Mouse (Mus musculus) forebrain, embryonic 16.5 days (tissue): ENCODE measurements around the gene Ddx58. TPM values are rescaled to one million over a fixed set of nuclear protein-coding genes. Genes with fewer than 3 reads are reported as not detected.

Experiments used
- ATAC-seq: fragments of 200-750 bp; cut with Nextera tagmentation; 2 replicates; pipeline ENCODE4 v1.8.0; 2017; ENCODE audit warnings: mild to moderate bottlenecking, moderate library complexity
- H3K27ac ChIP-seq: fragments of 300-500 bp; sonication (generic); 2 replicates; pipeline ENCODE4 v1.5.1; 2014; ENCODE audit warnings: low read length, control low read depth
- H3K27me3 ChIP-seq: fragments of 300-500 bp; sonication (generic); replicated peaks from 2 replicates; pipeline ENCODE4 v1.6.1; 2014; ENCODE audit warnings: low read length; ENCODE audit not compliant: control insufficient read depth, insufficient read depth
- H3K36me3 ChIP-seq: fragments of 300-500 bp; sonication (generic); 2 replicates; pipeline ENCODE4 v1.6.1; 2014; ENCODE audit not compliant: control insufficient read depth, insufficient read depth
- H3K4me1 ChIP-seq: fragments of 300-500 bp; sonication (generic); replicated peaks from 2 replicates; pipeline ENCODE4 v1.6.1; 2014; ENCODE audit warnings: low read length; ENCODE audit not compliant: control insufficient read depth, insufficient read depth
- H3K4me2 ChIP-seq: fragments of 300-500 bp; sonication (generic); 2 replicates; pipeline ENCODE4 v1.6.1; 2014; ENCODE audit warnings: mild to moderate bottlenecking, low read length, control low read depth
- H3K4me3 ChIP-seq: fragments of 300-500 bp; sonication (generic); replicated peaks from 2 replicates; pipeline ENCODE4 v1.5.1; 2014; ENCODE audit warnings: mild to moderate bottlenecking, low read length, control low read depth
- H3K9ac ChIP-seq: fragments of 300-500 bp; sonication (generic); replicated peaks from 2 replicates; pipeline ENCODE4 v1.6.1; 2014; ENCODE audit warnings: low read depth, low read length, control low read depth
- H3K9me3 ChIP-seq: fragments of 300-500 bp; sonication (generic); 2 replicates; pipeline ENCODE4 v1.6.1; 2016; ENCODE audit warnings: low read length; ENCODE audit not compliant: control insufficient read depth
- WGBS: fragments of 180-500 bp; shearing (Covaris S2); extraction: QIAGEN DNeasy Blood & Tissue Kit; methylation state at CpG from one replicate; pipeline ENCODE4 v1.1.7; 2014; 5-methylcytosine and 5-hydroxymethylcytosine counted together
- polyA plus RNA-seq: library from polyadenylated mRNA; unstranded; fragments of >200 nt; fragmentation: Nextera tagmentation; extraction: Ambion mirVana; gene quantifications from 2 replicates; pipeline ENCODE4 v1.2.1, GENCODE M21; 2015

Gene Ddx58
- polyA plus RNA-seq: 2.5 and 4.5 TPM in 2 replicates

DNA sequence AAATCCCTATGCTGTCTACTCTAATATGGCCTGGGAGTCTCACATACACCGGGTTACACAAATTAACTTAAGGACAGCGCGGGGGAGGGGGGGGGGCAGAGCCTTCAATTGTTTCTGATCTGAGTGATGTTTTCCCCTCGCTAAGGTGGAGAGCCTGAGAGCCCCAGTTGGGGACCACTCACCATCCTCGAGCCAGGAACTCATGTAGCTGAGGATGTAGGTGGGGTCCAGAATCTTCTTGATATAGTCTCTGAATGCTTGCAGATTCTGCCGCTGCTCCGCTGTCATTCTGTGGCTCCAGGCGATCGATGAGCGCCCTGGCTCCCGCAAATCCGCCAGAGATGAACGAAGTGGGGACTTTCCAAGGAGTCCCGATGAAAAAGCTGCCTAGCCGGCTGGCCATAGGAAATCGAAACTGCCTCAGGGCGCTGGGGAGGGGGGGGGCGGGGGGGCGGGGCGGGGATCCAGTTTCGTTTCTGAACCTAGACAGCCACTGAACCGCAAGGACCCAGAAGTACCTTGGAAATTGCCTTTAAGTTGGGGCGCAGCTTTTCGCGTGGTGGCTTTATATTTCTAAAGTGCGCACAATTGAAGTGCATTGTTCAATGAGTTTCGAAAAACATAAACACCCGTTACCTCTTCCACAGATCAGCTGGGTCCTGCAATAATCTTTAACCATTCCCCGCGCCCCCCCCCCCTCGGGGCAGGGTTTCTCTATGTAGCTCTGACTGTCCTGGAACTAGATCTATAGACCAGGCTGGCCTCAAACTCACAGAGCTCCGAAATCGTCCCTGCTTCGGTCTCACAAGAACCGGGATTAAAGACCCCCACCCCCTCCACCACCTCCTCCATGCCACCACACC lies at the start of gene Ddx58:
Gene Ddx58 (minus strand): TSS at position 420 of the 863 bp plus-strand sequence.
- Histone ChIP-seq H3K4me3 (peak within 1 kb of the TSS; percentile 52), H3K4me2 (peak within 1 kb of the TSS; percentile 85), H3K27me3 (no peaks in the 10 kb centered on the region), H3K27ac (no peak within 1 kb of the TSS), H3K9ac (peak within 1 kb of the TSS; percentile 57), H3K4me1 (peaks cover 14% of the 10 kb centered on the region), H3K9me3 (no peaks in the 10 kb centered on the region), H3K36me3 (no peaks in the 10 kb centered on the region)
- ATAC-seq: peak; percentile 52
- 3% methylated on average over 32 of the region's 35 CpGs for WGBS

DNA sequence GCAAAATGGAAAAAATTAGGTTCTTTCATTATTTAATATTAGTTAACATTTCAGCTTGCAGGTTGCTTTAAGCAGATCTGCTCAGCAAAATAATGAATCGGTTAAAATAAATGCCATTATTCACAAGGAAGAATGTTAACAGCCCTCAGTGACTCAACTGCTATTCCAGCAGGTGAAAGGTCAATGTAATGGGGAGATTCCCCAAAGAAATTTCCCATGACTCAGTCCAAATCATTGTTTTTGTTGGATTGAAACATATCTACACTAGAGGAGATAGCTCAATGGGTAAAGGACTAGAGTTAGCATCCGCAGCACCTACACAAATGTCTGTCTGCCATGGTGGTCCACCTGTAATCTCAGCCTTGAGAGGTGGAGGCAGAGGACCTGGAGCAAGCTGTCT lies 49.4 kb upstream of the Ddx58 start:
- no peak overlapping the region for H3K27ac ChIP-seq
- ATAC-seq: no peak
- H3K9me3 ChIP-seq: no peaks in the 10 kb centered on the region; the same call in 1 of the 2 replicates
- whole genome bisulfite sequencing: 91% methylated on average over 2 of the region's 2 CpGs
- no peak overlapping the region for H3K9ac ChIP-seq
- no peaks in the 10 kb centered on the region for H3K27me3 ChIP-seq
- H3K4me1 ChIP-seq: no peaks in the 10 kb centered on the region
- no peak overlapping the region for H3K4me2 ChIP-seq
- no peak overlapping the region for H3K4me3 ChIP-seq
- no peaks in the 10 kb centered on the region for H3K36me3 ChIP-seq

DNA sequence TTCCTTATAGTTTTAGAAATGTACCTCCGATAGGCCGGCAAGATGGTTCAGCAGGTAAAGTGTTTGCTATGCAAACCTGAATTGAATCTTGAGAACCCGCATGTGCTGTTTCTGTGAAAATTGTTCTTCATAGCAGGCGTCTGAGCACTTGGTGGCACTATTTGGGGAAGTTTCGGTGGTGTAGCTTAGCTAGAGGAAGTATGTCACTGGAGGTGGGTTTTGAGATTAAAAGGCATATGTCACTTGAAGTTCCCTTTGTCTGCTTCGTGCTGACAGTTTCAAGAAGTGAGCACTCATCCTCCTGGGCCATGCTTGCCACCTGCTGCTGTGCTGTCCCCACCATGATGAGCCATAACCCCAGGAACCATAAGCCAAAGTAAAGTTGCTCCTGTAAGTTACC lies 47.8 kb upstream of the Ddx58 start:
- H3K36me3 ChIP-seq: no peaks in the 10 kb centered on the region
- no peak for ATAC-seq

DNA sequence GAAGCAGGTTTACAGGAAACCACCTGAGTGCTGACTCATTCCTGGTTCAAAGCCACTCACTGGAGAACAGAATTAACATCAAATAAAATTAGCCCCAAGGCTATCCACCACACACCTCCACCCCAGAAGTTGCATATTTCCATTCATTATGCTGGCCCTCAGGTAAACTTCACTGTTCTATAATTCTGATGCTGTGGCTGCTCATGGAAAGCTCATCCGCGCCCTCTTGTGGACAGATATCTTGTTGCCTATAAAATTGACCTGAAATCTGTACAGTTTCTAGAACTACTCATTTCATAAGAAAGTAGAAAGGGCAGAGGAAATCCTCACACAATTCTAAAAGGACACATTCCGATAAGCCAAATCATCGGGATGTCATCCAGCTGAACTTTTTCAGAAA lies 46.0 kb upstream of the Ddx58 start:
- Histone ChIP-seq H3K4me2 (no peak overlapping the region), H3K9me3 (no peaks in the 10 kb centered on the region; the same call in 1 of the 2 replicates), H3K36me3 (no peaks in the 10 kb centered on the region), H3K27me3 (no peaks in the 10 kb centered on the region), H3K4me3 (no peak overlapping the region), H3K27ac (no peak overlapping the region), H3K9ac (no peak overlapping the region), H3K4me1 (no peaks in the 10 kb centered on the region)
- 26% methylated on average over 4 of the region's 4 CpGs for WGBS
- ATAC-seq: no peak

More for the DNA sequence above, 47.8 kb upstream of the Ddx58 start:
- Histone ChIP-seq H3K9ac (no peak overlapping the region), H3K4me1 (no peaks in the 10 kb centered on the region), H3K4me2 (no peak overlapping the region), H3K27ac (no peak overlapping the region), H3K27me3 (no peaks in the 10 kb centered on the region), H3K4me3 (no peak overlapping the region), H3K9me3 (no peaks in the 10 kb centered on the region; the same call in 1 of the 2 replicates)
- WGBS: 72% methylated on average over 6 of the region's 6 CpGs

DNA sequence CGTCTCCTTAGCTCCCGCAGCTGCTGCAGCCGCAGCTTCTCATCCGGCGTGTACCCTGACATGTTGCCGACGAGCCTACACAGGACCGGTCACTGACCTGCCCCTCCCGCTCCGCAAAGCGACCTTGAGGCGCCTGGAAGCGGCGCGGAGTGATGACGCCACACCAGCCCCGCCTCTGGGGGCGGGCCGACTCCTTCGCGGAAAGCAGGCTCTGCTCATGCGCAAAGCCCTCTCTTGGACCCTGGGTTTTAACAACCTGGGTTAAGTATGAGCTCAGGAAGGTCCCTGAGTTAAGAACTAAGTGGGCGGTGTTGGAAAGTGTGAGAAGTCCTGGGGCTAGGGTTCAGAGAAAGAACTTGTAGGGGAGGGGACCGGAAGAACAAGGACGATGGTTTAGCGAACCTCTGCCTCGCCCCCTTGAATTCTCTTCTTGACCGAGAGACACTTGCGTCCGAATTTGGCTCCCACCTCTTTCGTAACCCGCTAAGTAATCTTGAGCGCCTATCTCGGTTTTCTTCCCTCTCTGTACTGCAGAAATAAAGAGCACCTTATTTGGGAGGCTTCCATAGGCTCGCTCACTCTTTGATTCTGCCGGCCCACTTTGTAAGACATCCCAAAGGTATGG lies 39.8 kb upstream of the Ddx58 start, which contains the start of gene Ndufb6:
Gene Ndufb6 (minus strand): TSS at position 146 of the 625 bp plus-strand sequence.
- Histone ChIP-seq H3K4me3 (peak within 1 kb of the TSS; percentile 89), H3K27me3 (no peaks in the 10 kb centered on the region), H3K4me2 (peak within 1 kb of the TSS; percentile 99), H3K4me1 (peaks cover 13% of the 10 kb centered on the region), H3K9ac (peak within 1 kb of the TSS; percentile 87), H3K9me3 (no peaks in the 10 kb centered on the region), H3K27ac (0 out of 2 replicates have a peak within 1 kb of the TSS, but pooled peaks have one; percentile 63), H3K36me3 (no peaks in the 10 kb centered on the region; the same call in 1 of the 2 replicates)
- ATAC-seq: peak; percentile 94
- under 1% methylated on average over 36 of the region's 36 CpGs for WGBS

DNA sequence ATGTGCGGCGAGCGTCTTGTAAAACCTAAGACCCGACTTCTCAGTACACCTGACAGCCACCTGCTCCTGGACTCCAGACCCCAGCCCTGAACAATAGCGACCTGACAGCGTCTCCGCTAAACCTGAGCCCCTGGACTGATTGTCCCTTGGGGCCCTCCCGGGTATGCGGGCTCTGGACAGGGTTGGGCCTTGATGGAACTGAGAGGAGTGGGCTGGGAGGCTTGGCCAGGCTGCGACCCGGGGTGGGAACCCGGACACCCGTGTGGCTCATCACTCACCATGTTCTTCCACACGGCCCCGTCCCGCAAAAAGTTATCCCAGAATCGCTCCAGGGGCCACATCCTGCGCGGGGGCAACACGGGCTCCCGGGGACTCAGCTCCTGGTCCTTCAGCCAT lies 39.2 kb upstream of the Ddx58 start:
- peak overlapping the region; percentile 89 for H3K4me3 ChIP-seq
- no peaks in the 10 kb centered on the region for H3K27me3 ChIP-seq
- H3K9ac ChIP-seq: peak overlapping the region; percentile 87
- H3K27ac ChIP-seq: no peak overlapping the region
- H3K9me3 ChIP-seq: no peaks in the 10 kb centered on the region
- H3K4me2 ChIP-seq: peak overlapping the region; percentile 99
- peaks cover 13% of the 10 kb centered on the region for H3K4me1 ChIP-seq
- under 1% methylated on average over 21 of the region's 21 CpGs for WGBS
- H3K36me3 ChIP-seq: no peaks in the 10 kb centered on the region; the same call in 1 of the 2 replicates
- ATAC-seq: peak; percentile 74

DNA sequence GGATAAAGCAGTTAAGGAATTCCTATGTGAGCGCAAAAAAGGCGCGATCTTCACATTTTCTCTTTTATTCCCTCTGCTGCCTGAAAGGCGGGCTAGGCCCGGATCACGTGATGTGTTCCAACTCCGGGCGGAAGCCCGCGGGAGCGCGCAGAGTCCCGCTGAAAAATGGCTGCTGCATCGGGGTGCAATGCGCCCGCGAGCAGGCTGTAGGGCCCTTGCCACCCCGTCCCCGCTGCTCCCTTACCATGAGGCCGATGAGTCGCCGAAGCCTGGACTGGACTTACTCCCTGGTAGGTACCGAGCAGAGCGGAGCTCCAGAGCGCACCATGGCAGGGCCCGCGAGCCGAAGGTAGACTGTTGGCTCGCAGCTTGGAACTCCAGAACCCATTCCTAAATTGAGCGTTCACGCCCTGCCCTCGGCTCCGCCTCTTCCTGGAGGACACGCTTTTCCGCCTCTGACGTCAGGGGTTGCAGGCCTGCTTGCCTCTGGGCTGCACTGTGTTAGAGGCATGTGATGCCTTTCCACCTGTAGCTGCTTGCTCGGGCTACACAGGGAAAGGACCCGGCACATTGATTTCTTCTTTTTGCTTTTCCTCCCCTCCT lies 29.9 kb upstream of the Ddx58 start, which contains the start of the genes Smim27 and Topors:
Gene Smim27 (plus strand): TSS at position 150 of the 603 bp plus-strand sequence.
Gene Topors (minus strand): TSS at position 421 of the 603 bp plus-strand sequence.
- peak within 1 kb of the TSS; percentile 82 for H3K9ac ChIP-seq
- H3K27ac ChIP-seq: peak within 1 kb of the TSS; percentile 97
- 0 out of 2 replicates have a peak, but pooled peaks cover 2% of the 10 kb centered on the region for H3K36me3 ChIP-seq
- H3K4me2 ChIP-seq: peak within 1 kb of the TSS; percentile 85
- H3K4me1 ChIP-seq: peaks cover 15% of the 10 kb centered on the region
- no peaks in the 10 kb centered on the region for H3K27me3 ChIP-seq
- H3K9me3 ChIP-seq: no peaks in the 10 kb centered on the region
- H3K4me3 ChIP-seq: peak within 1 kb of the TSS; percentile 69
- ATAC-seq: peak; percentile 94
- WGBS: under 1% methylated on average over 38 of the region's 38 CpGs

DNA sequence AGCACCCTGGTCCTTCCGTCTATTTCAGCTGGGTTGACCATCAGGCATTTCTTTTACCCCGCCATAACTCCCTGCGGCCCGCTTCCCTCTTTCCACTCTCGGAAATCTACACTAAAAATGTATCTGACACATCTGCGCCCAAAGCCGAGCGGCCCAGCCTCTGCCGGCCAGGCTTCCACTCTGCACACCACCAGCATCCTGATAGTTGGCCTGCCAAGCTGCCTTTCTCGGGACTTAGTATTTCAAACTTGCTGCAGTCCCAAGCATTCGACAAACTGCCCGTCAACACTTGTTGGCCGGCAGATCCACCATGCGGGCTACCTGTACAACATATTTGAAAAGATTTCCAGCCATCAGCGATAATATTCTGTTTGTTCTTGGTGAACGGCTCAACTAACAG lies 29.2 kb upstream of the Ddx58 start:
- Histone ChIP-seq H3K27ac (peak overlapping the region; percentile 97), H3K36me3 (0 out of 2 replicates have a peak, but pooled peaks cover 2% of the 10 kb centered on the region), H3K4me2 (peak overlapping the region; percentile 85), H3K9ac (peak overlapping the region; percentile 82), H3K4me3 (peak overlapping the region; percentile 69), H3K27me3 (no peaks in the 10 kb centered on the region), H3K9me3 (no peaks in the 10 kb centered on the region), H3K4me1 (peaks cover 15% of the 10 kb centered on the region)
- no peak for ATAC-seq
- WGBS: under 1% methylated on average over 16 of the region's 16 CpGs
